In the genomic region with DNA sequence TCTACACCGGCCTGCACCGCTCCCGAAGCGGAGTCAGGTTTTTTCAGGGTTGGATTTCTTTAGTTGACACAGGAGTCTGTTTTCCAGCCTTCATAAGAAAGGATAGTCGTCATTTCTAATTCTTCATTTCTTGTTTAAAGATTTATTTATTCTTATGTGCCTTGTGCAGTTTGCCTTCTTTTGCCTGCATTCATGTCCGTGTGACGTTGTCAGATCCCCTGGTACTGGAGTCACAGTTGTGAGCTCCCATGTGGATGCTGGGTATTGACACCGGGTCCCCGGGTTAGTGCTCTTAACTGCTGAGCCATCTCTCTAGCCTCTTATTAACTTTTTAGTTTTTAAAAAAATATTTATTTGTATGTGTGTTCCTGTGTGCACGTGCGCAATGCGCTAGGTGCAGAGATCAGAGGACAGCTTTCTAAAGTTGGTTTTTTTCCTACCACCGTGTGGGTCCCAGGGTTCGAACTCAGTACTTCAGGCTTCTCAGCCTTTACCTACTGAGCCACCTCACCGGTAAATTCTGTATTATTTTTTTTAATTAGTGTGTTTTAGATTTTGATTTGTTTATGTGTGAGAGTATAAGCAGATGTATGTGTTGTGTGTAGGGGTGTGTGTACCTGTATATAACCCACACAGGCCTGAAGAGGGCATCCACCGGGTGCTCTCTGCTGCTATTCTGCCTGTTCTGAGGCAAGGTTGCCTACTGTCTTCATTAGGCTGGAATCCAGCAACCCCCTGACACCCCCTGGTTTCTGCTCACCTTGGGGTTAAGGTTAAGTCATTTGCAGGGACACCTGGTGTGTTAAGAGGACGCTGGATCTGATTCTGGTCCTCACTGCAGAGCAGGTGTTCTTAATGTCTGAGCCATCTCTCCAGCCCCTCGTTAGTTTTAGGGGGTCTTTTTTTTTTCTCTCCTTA, we compare ENCODE assay signal across 8 mouse cellular contexts. TPM values are rescaled to one million over a fixed set of nuclear protein-coding genes. Genes with fewer than 3 reads are reported as not detected.
DNase-seq lines count a peak whose midpoint lies in the region; ATAC-seq and TF ChIP-seq lines count a peak whose summit lies in the region.

No protein-coding gene starts in this region.

- peak overlapping the region; percentile 80 for H3K27ac ChIP-seq in heart, embryonic 13.5 days (replicated peaks)
- H3K27ac ChIP-seq in ES-Bruce4 (ENCODE audit: insufficient read depth, low read length): no peak overlapping the region
- peak overlapping the region; percentile 80 for H3K27ac ChIP-seq in forebrain, embryonic 13.5 days
- 0 out of 2 replicates have a peak overlapping the region, but pooled peaks have one; percentile 16 for H3K27ac ChIP-seq in liver, embryonic 16.5 days (ENCODE audit: low read length)

- H3K4me1 ChIP-seq in heart, embryonic 13.5 days: peaks cover 22% of the 10 kb centered on the region
- peaks cover 3% of the 10 kb centered on the region for H3K4me1 ChIP-seq in ES-Bruce4 (ENCODE audit: control insufficient read depth, insufficient read depth, low read length)
- H3K4me1 ChIP-seq in forebrain, embryonic 13.5 days: peaks cover 28% of the 10 kb centered on the region
- H3K4me1 ChIP-seq in liver, embryonic 16.5 days (ENCODE audit: control insufficient read depth, low read depth, low read length): peaks cover 3% of the 10 kb centered on the region

- no peak for DNase-seq in heart, postnatal 10 days
- DNase-seq in right cerebral cortex, postnatal 25 days: no peak
- no peak for DNase-seq in retina, embryonic 14.5 days (ENCODE audit: low spot score)
- DNase-seq in gastrocnemius, adult 18-20 months (ENCODE audit: low spot score): no peak

- H3K9ac ChIP-seq in heart, embryonic 13.5 days: peak overlapping the region; percentile 91
- peak overlapping the region; percentile 69 for H3K9ac ChIP-seq in ES-Bruce4 (ENCODE audit: low read depth, poor library complexity, severe bottlenecking)
- peak overlapping the region; percentile 82 for H3K9ac ChIP-seq in forebrain, embryonic 13.5 days
- peak overlapping the region; percentile 72 for H3K9ac ChIP-seq in liver, embryonic 16.5 days (ENCODE audit: low read depth, low read length)

- TF ChIP-seq POLR2A in ES-Bruce4 (IDR thresholded peaks at IDR 0.05; ENCODE audit: insufficient read depth, low read length): no peak

- no peaks in the 10 kb centered on the region for H3K9me3 ChIP-seq in heart, embryonic 13.5 days
- no peaks in the 10 kb centered on the region for H3K9me3 ChIP-seq in ES-Bruce4 (replicated peaks; ENCODE audit: control insufficient read depth, insufficient read depth, low read length, poor library complexity, severe bottlenecking)
- no peaks in the 10 kb centered on the region for H3K9me3 ChIP-seq in forebrain, embryonic 13.5 days (replicated peaks)
- no peaks in the 10 kb centered on the region for H3K9me3 ChIP-seq in liver, embryonic 16.5 days (replicated peaks; ENCODE audit: control insufficient read depth, low read length)

- no peak for ATAC-seq in heart, embryonic 13.5 days (ENCODE audit: extremely low read depth, insufficient number of reproducible peaks, low FRiP score, low TSS enrichment)
- peak; percentile 39; the same call in 1 of the 2 replicates for ATAC-seq in forebrain, embryonic 13.5 days
- no peak for ATAC-seq in liver, embryonic 16.5 days (ENCODE audit: low read depth)

- peak overlapping the region; percentile 80 for H3K4me3 ChIP-seq in heart, embryonic 13.5 days
- H3K4me3 ChIP-seq in ES-Bruce4 (ENCODE audit: low read depth, low read length): peak overlapping the region; percentile 98
- H3K4me3 ChIP-seq in forebrain, embryonic 13.5 days: peak overlapping the region; percentile 78
- H3K4me3 ChIP-seq in liver, embryonic 16.5 days (ENCODE audit: low read depth, low read length): peak overlapping the region; percentile 67

- H3K27me3 ChIP-seq in heart, embryonic 13.5 days (replicated peaks): no peaks in the 10 kb centered on the region
- H3K27me3 ChIP-seq in ES-Bruce4 (ENCODE audit: control insufficient read depth, insufficient read depth, low read length, poor library complexity, severe bottlenecking): no peaks in the 10 kb centered on the region
- no peaks in the 10 kb centered on the region for H3K27me3 ChIP-seq in forebrain, embryonic 13.5 days
- no peaks in the 10 kb centered on the region for H3K27me3 ChIP-seq in liver, embryonic 16.5 days (ENCODE audit: control insufficient read depth, insufficient read depth, low read depth, low read length)

- 25% methylated on average over 18 of the region's 18 CpGs for WGBS in heart, embryonic 13.5 days
- WGBS in forebrain, embryonic 13.5 days: 27% methylated on average over 18 of the region's 18 CpGs
- WGBS in liver, embryonic 16.5 days (ENCODE audit: insufficient replicate concordance): 23% methylated on average over 18 of the region's 18 CpGs

- H3K4me2 ChIP-seq in heart, embryonic 13.5 days: peak overlapping the region; percentile 79
- H3K4me2 ChIP-seq in forebrain, embryonic 13.5 days: peak overlapping the region; percentile 78
- H3K4me2 ChIP-seq in liver, embryonic 16.5 days (ENCODE audit: low read depth, low read length): peak overlapping the region; percentile 93

- no peak for TF ChIP-seq CTCF in ES-Bruce4 (IDR thresholded peaks at IDR 0.05; ENCODE audit: low read depth, low read length)

- intact Hi-C loops in heart, postnatal 10 days (cut with DNase I): loop anchor here (2.0 kb wide), 1 partner anchor 31 kb away; no protein-coding TSS in a partner anchor

- no peak for TF ChIP-seq EP300 in ES-Bruce4 (IDR thresholded peaks at IDR 0.05; ENCODE audit: insufficient read depth, low read depth, low read length)

- H3K36me3 ChIP-seq in heart, embryonic 13.5 days: no peaks in the 10 kb centered on the region
- no peaks in the 10 kb centered on the region for H3K36me3 ChIP-seq in ES-Bruce4 (ENCODE audit: control insufficient read depth, insufficient read depth, low read length, poor library complexity, severe bottlenecking)
- H3K36me3 ChIP-seq in forebrain, embryonic 13.5 days (ENCODE audit: poor library complexity, severe bottlenecking): no peaks in the 10 kb centered on the region
- no peaks in the 10 kb centered on the region for H3K36me3 ChIP-seq in liver, embryonic 16.5 days (ENCODE audit: control insufficient read depth, insufficient read depth)

RNA-seq across cellular contexts. Expression of a gene that starts 0.7 kb away (rescaled TPM):
- polyA plus RNA-seq in heart, embryonic 13.5 days (2015; fragmentation: Nextera tagmentation; extraction: Ambion mirVana): 14.7 and 15.3 TPM in 2 replicates
- 10 to 100 TPM; 31.2 to 32.4 TPM for total RNA-seq in heart, postnatal 10 days (2021)
- polyA plus RNA-seq in ES-Bruce4 (2011; ENCODE audit: insufficient read depth, insufficient read length, low read depth, missing spikeins): 10.7 and 11.6 TPM in 2 replicates
- polyA plus RNA-seq in forebrain, embryonic 13.5 days (2015; fragmentation: Nextera tagmentation; extraction: Ambion mirVana): 37.9 and 39.7 TPM in 2 replicates
- 3.1 and 3.2 TPM in 2 replicates for polyA plus RNA-seq in liver, embryonic 16.5 days (2015; fragmentation: Nextera tagmentation; extraction: Ambion mirVana)
- total RNA-seq in gastrocnemius, adult 18-20 months (2021): 10 to 100 TPM; 14.1 to 16.0 TPM

RNA-seq across cellular contexts. Expression of a gene that starts 20.1 kb away (rescaled TPM):
- polyA plus RNA-seq in heart, embryonic 13.5 days (2015; fragmentation: Nextera tagmentation; extraction: Ambion mirVana): 126 and 137 TPM in 2 replicates
- total RNA-seq in heart, postnatal 10 days (2021): 100 to 1,000 TPM; 165 to 171 TPM
- 77.9 and 82.6 TPM in 2 replicates for polyA plus RNA-seq in ES-Bruce4 (2011; ENCODE audit: insufficient read depth, insufficient read length, low read depth, missing spikeins)
- 117 and 128 TPM in 2 replicates for polyA plus RNA-seq in forebrain, embryonic 13.5 days (2015; fragmentation: Nextera tagmentation; extraction: Ambion mirVana)
- polyA plus RNA-seq in liver, embryonic 16.5 days (2015; fragmentation: Nextera tagmentation; extraction: Ambion mirVana): 20.6 and 21.8 TPM in 2 replicates
- 10 to 100 TPM; 39.4 to 45.3 TPM for total RNA-seq in gastrocnemius, adult 18-20 months (2021)

RNA-seq across cellular contexts. Expression of a gene that starts 34.1 kb away (rescaled TPM):
- 0.24 and 0.33 TPM in 2 replicates for polyA plus RNA-seq in heart, embryonic 13.5 days (2015; fragmentation: Nextera tagmentation; extraction: Ambion mirVana)
- total RNA-seq in heart, postnatal 10 days (2021): not detected
- polyA plus RNA-seq in ES-Bruce4 (2011; ENCODE audit: insufficient read depth, insufficient read length, low read depth, missing spikeins): 3.0 and 3.1 TPM in 2 replicates
- polyA plus RNA-seq in forebrain, embryonic 13.5 days (2015; fragmentation: Nextera tagmentation; extraction: Ambion mirVana): 0.06 and 0.10 TPM in 2 replicates
- 0.83 and 1.3 TPM in 2 replicates for polyA plus RNA-seq in liver, embryonic 16.5 days (2015; fragmentation: Nextera tagmentation; extraction: Ambion mirVana)
- total RNA-seq in gastrocnemius, adult 18-20 months (2021): not detected
